Mouse (Mus musculus): ENCODE results near the gene Nmt1.

GRCm38 (mm10) chr11:103078131-103078530 lies 50.1 kb downstream of the Nmt1 start:
- TF ChIP-seq CTCF (conservative IDR thresholded peaks at IDR 0.05 in 1 of 2, IDR thresholded peaks at IDR 0.05 in 1 of 2; ENCODE audit: low read depth in 2 of 2, low read length in 2 of 2) = no peak
- no peak for TF ChIP-seq BHLHE40 (IDR thresholded peaks at IDR 0.05; ENCODE audit: low read depth, low read length)
- no peak for TF ChIP-seq POLR2A (IDR thresholded peaks at IDR 0.05; ENCODE audit: low read depth, low read length)
- no peak for TF ChIP-seq CHD1 (IDR thresholded peaks at IDR 0.05; ENCODE audit: low read depth, low read length)
- TF ChIP-seq EP300 (IDR thresholded peaks at IDR 0.05; ENCODE audit: low read length) = no peak
- TF ChIP-seq CHD2 (IDR thresholded peaks at IDR 0.05; ENCODE audit: low read length) = no peak
- no peak for TF ChIP-seq USF2 (conservative IDR thresholded peaks at IDR 0.05; ENCODE audit: low read depth, low read length)
